Mouse (Mus musculus): ENCODE measurements around the gene Chn1.

DNA sequence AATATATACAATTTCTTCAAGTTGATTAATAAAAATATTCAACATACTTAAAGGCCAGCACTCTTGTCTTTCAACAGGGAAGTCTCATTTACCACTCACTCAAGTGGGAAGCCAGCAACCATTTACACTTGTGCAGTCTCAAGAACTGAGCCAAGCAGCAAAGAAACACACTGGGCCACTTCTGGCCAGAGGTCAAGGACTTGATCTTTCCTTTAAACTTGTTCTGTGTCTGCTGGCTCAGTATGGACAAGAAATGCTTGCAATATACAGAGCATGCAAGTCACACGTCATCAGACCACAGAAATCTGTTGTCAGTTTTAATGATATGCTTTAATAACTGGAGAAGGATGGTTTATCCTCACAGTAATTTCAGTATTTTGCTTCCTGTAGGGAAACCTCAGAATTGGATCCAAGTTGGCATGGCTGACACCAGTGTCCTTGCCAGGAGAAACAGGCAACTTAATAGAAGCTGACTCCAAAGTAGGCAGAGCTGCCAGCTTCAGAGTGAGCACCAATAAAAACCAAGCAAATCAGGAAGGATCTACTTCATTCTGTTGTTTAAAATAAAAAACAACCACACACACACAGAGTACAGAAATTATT, 94.6 kb downstream of the Chn1 start:
- TF ChIP-seq CTCF (IDR thresholded peaks at IDR 0.05; ENCODE audit: control insufficient read depth, insufficient read depth, insufficient replicate concordance, low read depth, low read length) = no peak
- no peak for TF ChIP-seq POLR2A (IDR thresholded peaks at IDR 0.05; ENCODE audit: control insufficient read depth, low read depth, low read length)
